Mouse (Mus musculus) T-helper 1 cell (primary cell): ENCODE data around the gene Meaf6.

Source experiments
- in situ Hi-C: fragments of 300-600 bp; cut with MboI, MseI; formaldehyde crosslinking; loops from one replicate; pipeline ENCODE4 v1.15.1; 2025; ENCODE audit warnings: high pct_unique_total_duplicates

Meaf6 gene

DNA sequence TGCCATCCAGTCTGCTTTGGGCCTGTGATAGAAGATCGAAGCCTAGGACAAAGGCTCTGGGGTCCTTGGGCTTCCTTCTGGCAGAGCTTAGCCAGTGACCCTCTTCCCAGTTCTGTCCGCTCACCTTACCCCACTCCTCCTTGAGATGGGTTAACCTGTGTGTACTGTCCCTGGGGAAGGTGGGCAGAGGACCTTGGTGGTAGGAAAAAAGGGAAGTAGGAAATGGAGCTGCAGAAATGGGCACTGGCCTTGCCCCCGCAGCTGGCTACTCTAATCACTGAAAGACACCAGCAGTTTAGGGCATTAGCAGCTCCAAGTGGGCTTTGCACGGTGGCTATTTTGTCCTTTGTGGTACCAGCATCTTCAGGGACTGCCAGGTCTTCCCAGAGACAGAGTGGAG lies 30.1 kb downstream of the Meaf6 start:
- in situ Hi-C loops = no loop called here

DNA sequence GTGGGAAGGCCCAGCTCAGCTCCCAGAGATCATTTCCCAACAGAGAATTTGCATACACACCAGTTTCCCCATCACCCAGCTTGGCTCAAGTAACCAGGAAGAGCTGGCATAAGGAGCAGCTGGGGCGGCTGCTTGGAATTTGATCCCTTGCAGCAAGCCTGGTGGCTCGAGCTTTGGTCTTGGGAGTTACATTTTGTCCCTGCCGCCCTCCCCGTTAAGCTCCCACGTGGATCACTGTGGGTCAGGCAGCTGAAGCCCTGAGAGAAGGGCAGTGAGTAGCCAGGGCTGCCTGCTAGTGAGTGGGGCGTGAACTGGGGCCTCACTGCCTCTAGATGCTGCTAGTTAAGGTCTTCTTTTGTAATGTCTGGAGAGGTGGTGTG lies 30.8 kb downstream of the Meaf6 start:
- in situ Hi-C loops = no loop called here

DNA sequence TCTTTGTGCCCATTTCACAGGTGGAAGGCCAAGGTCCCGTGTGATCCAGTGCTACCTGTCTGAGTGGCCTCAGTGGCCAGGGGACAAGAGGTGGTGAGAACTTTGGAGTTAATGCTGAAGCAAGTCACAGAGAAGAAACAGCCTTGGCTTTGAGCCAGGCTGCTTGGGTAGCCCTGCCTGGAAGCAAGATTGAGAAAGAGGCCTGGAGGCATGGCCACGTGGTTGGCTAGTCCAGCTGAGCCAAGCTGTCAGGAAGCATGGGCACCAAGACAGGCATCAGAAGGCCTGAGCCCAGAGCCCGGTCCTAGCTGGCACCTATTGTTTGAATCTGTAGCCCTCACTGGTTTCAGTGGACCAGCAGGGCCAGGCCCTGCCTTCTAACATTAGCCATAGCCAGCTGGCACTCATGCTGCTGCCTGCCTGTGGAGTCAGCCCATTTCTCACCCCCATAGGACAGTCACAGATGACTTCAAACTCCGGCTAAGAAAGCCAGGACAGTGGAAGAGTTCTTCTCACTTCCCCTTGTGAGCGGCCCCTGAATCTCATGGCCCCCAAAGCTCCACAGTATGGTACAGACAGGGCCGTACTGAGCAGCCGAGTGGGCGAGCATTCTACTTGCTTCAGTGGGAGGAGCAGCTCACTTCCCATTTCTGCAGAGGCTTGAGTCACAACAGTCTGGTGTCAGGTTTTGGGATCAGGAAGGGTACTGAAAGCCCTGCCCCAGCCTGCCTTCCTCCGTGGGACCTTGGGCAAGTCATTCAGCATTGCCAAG lies 31.3 kb downstream of the Meaf6 start:
- in situ Hi-C loops = no loop called here

DNA sequence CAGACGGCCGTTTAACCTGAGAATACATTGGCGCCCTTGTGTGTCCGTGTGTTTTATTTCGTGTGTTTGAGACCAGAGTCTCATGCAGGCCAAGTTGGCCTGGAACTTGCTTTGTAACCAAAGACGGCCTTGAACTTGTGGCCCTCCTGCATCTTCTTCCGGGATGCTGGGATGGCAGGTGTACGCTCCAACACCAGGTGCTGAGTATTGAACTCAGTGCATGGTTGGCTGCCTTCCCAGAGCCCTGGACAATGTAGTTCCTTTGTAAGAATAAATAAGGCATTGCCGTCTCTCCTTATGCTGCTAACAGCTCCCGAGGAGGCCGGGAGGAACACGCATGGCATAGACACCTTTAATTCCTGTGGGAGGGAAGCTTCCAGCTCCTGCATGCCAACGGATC lies 32.0 kb downstream of the Meaf6 start:
- in situ Hi-C loops = no loop called here

DNA sequence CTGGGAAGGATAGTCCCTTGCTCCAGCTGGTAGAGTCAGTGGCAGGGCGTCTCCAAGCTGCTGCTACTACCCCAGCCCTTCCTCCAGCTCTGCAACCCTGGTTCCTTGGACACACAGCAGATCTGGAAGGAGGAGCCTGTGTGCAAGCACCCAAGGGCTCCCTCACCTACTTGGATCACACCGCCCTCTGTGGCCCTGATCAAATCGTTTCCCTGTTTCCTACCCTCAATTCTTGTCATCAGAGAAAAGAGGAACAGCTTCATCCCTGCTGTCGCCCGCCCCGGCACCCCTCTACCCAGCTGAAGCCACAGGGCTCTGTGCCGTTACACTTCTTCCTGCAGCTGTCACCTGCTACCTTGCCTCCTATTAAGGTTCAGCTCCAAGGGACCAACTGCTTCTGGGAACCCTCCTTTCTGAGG lies 33.0 kb downstream of the Meaf6 start:
- in situ Hi-C loops = no loop called here

DNA sequence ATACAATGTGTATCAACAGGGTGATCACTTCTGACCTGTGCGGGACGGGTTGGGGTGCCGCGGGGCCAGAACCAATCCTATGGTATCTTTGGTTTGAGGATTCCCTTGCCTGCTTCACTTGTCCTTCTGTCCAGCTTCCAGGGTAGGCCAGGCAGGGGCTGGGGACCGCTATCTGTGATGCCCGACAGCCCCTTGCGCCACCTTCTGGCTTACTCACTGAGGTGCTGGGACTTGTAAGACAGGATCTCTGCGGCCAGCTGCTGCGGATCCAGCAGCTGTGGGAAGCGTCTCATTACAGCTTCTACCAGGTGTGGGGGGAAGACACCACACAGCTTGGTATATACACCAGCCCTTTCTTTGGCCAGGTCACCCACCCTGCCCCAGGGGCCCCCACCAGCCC lies 34.1 kb downstream of the Meaf6 start:
- in situ Hi-C loops = no loop called here

DNA sequence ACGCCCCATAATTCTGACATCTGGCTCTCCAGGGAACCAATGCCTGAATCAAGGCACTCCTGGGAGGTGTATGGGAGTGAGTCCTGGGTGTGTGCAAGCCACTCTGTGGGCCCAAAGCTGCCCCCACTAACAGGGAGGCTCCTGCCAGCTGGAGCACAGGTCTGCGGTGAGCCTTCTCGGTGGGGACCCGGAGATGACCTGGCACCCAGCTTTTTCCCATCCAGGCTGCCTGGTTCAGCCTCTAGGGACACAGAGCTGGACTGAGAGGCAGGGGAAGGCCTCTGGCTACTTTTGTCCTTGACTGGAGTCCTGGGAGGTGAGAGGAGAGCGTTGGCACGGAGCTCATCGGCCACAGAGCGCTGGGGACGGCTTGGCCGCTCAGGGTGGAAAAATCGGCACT lies 34.8 kb downstream of the Meaf6 start:
- in situ Hi-C loops = loop anchor here (5.0 kb wide), 1 partner anchor 1207 kb away; no protein-coding TSS in a partner anchor

DNA sequence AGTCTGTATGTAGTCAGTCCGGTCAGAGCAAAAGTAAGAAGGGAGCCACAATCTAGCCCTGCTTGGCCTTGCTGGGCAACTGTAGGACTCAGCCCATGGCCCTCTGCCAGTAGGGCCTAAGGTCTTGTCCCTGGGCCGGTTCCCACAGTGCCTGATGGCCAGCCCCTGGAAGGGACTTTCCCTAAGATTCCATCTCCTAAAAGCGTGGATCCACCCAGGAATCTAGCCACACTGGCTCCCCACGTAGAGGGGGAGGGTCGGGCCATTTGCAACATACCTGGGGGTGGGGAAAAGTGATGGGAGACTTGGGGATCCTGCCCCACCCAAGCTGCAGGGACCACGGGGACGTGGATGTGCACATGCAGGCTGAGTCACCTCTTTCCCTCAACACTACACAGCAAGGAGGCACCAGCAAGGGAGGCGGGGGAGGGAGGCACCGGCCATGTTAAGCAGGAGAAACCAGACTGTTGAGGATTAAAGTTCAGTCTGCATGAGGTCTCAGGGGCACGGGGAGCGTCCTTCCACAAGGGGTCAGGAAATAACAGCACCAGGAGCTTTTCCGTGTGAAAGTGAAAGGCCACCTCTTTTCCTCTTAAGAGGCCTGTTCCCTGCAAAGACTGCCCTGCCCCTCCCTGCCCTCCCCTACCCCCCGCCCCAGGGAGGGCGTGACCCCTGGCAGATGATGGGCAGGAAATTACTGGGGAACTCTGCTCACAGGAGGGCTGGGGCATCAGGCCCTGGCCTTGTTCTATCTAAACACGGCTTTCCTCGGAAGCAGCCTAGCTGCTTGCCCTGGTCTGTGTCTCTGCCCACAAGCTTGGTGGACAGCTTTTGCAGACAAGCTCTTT lies 37.7 kb downstream of the Meaf6 start:
- in situ Hi-C loops = loop anchor here (5.0 kb wide), 1 partner anchor 1210 kb away; no protein-coding TSS in a partner anchor

DNA sequence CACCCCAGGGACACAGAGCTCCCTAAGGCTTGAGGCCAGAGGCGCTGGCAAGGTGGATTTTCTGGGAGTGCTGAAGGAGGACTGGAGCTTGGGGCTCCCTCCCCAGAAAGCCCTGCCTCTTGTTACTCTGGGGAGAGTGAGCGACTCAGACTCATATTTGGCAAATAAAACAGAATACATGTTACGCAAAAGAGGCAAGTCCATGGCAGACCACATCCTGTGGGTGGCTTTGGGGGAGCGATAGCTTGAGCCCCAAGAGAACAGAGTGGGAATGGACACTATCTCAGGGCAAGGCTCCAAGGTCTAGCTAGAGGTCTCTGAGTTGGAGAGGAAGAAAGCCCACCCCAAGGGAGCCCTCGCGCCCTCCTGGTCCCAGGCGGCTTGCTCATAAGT lies 38.3 kb downstream of the Meaf6 start:
- in situ Hi-C loops = loop anchor here (5.0 kb wide), 1 partner anchor 1211 kb away; no protein-coding TSS in a partner anchor

DNA sequence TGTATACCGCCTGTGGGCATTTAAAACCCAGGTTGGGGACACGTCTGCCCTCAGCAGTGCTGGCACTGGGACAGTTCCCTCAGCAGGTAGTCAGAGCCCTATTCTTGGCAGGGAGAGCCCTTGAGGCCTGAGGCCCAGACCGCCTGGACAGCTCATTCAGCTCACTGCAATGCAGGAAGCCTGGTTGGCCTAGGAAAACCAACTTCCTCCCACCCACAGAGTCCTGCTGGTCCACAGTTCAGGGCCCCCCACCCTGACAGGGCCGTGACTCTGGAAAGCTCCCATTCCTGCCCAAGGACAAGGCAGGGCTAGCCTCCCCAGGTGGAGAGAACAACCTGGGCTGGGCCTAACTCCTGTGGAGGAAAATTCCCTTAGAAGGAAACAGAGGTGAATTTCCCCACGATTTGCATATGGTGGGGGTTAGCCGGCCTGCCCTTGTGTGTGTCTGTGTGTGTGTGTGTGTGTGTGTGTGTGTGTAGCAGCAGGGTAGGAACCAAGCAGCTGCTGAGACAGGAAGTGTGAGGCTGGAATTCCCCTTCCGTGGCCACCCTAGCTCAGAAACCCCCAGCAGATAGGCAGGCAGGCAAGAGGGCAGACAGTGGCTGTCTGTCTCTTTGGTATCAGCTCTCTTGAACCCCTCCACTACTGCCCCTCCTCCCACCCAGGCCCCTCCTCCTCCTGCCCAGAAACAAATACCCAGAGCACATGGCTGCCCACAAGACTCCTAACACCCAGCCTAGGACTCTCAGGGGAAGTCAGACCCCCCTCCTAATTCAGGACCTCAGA lies 39.7 kb downstream of the Meaf6 start:
- in situ Hi-C loops = loop anchor here (5.0 kb wide), 1 partner anchor 1212 kb away; no protein-coding TSS in a partner anchor

DNA sequence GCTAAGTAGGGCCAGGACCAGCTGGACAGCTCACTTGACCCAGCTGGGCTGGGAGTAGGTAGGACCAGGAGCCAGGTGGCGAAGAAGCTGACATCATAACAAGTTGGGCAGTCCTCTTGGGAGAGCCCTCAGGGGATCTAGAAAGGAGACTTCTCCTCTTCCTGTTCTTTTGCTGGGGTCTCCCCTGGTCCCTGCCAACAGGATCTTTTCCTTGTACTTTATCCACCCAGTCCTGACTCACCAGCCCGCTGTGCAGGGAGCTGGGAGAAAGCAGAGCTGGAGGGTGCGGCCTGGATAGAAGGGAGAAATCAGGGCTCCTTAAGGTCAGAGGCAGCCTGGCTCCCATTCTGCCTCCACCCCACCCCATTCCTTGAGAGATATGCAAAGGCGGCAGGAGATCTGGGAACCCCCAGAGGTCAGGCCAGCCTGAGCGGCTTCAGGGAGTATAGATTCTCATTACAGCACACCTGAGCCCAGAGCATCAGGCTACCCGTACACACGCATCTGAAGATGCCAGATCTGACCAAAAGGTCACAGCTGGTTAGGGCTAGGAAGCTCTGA lies 40.5 kb downstream of the Meaf6 start:
- in situ Hi-C loops = no loop called here

DNA sequence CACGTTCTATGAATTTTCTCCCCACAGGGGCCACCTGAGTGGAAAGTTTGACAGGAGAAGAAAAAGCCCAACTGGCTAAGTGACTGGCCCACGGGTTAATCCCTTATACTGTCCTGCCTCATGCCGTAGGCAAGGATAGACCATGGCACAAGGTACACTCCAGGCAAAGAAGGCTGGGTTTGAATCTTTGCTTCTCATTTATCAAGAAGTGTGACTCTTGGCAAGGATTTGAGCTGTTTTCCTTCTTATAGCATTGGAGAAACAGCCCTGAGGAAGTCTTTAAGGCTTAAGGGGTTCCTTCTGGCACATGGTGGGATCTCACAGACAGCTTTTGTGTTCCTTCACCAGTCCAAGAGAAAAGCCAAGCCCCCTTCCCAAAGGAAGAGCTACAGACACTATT lies 41.3 kb downstream of the Meaf6 start:
- in situ Hi-C loops = no loop called here

DNA sequence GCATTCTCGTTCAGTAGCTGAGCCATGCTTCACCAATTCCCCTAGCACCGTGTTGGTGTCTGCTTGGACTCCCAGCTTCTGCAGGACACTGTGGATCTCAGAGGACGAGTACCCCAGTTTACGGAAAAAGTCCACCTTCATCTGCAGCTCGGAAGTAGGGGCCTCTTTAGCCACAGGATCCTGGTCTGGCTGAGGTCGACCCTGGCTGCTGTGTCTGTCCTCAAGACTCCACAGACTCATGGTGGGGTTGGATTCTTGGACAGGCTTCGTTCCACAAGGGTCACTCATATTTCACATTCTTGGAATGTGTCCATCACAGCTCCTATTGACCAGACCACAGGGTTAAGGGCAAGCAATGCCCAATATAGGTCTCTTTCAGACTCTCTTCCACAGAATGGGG lies 41.8 kb downstream of the Meaf6 start:
- in situ Hi-C loops = no loop called here

DNA sequence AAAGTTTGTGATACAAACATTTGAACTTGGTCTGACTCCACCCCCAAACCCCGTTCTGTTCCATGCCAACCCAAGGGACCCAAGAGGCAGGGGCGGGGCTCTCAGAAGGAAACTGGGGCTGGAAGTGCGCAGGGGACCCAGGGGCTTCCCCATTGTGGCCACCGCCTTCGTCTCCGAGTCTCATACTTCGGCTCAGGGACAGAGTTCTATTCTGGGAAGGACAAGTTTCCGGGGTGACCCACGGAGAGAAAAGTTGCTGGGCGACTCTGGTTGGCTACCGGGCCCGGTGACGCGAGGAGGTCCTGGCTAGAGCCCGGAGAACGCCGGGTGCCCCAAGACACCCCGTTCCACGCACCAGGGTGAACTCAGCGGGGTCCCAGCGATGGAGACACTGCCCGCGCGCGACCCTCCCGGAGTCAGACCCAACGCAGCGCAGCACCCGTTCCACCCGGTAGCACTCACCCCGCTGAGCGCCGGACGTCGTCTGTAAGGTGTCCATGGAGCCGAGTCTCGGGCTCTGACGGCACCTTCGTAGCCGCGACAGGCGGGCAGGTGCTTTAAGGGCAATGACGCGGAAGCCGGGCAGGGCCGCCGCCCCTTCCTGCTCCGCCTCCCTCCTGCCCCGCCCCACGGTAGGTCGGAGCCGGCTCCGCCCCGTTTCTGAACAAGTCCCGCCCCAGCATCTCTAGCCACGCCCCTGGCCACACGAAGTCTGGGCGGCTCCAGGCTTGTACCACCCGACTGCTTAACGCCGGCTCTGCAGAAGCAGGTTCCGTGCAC lies 42.6 kb downstream of the Meaf6 start, which contains the start of gene Zc3h12a:
TSS of gene Zc3h12a (minus strand) at position 536 of the 780 bp plus-strand sequence.
- in situ Hi-C loops = no loop called here

DNA sequence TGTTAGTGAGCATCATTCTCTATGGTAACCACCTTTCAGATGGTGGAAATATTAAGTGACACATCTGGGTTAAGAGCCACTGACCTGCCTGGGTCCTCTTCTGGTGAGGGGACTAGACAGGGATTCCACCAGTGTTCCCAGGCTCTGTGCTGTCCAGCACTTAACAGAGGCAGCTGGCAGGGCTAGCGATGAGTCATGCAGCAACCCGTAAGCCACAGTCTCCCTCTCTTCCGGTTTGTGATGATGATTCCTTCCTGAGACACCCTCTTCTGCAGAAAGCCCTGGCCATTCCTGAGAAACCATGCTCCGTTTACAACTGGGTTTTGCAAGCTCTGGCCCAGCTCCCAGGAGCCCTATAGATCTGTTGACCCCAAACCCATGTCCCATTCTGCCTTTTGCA lies 46.6 kb downstream of the Meaf6 start:
- in situ Hi-C loops = no loop called here

DNA sequence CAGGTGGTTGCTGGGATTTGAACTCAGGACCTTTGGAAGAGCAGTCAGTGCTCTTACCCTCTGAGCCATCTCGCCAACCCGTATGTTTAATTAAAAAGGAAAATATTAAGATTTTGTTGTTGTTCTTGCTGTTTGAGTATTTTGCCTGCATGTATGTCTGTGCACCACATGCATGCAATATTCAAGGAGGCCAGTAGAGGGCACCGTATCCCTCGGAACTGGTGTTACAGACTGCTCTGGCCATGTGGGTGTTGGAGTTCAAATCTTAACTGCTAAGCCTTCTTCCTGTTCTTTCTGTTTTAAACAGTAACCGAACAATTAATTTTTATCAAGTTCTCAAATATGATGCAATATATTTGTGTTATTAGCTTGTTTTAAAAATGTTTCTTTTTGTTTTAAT lies 47.5 kb downstream of the Meaf6 start:
- in situ Hi-C loops = no loop called here

DNA sequence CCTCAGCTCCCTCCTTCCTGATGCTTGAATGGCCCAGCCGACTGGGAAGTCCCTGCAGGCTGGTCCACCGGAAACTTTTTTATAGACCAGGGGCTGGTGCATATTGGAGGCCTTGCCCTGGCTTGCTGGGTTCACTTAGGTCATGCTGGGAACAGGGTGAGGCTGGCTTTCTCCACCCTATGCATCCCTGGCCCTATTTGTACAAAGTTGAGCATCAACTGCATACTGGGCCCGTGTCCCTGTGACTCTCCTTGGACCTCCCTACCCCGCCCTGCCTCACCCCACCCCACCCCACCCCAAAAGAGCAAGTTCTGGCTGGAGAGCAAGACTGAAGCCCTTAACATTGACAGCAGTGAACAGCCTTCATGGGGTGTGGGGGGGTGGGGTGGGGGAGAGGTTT lies 49.3 kb downstream of the Meaf6 start:
- in situ Hi-C loops = no loop called here

DNA sequence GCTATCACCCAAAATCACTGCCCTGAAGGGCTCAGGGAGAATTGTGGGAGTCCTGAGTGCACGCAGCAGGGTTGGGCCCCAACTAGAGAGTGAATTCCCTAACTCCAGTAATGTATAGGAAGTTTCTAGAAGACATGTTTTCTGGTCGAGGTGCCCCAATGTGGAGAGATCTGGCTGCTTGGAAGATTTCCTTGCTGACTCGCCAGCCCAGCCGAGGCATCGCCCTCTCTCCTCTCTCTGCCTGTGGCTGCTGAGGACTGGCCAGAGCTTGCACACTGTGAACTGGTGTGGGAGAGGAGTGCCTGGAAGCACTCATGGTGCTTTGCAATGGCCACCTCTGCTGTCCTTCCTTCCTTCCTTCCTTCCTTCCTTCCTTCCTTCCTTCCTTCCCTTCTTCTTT lies 49.7 kb downstream of the Meaf6 start:
- in situ Hi-C loops = no loop called here

DNA sequence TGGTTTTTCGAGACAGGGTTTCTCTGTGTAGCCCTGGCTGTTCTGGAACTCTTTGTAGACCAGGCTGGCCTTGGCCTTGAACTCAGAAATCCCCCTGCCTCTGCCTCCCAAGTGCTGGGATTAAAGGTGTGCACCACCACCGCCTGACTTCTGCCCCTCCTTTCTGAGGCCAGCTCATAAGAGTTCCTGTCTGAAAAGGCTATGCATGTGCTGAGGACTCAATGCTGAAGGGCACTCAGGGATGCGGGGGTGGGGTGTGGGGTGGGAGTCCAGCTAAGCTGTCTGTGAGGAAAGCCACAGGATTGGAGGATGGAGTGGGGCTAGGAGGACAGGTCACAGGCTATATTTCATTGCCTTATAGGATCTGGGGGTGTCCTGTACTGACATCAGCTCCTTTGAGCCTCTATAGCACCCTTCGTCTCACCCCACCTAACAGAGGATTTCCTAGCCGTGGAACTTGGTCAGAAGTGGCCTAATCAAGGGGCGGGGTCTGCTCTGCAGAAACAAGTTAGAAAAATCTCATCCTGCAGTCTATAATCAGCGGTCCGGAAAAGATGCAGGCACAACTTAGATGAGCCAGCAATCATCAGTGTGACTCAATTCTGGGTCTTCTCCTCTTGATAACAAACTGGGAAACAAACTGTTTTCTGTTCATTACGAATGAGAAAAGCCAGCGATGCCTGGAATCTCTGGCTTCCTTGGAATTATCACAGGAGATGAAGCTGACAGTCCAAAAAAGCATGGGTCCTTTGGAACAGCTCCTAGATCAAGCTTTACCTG lies 50.3 kb downstream of the Meaf6 start:
- in situ Hi-C loops = no loop called here

DNA sequence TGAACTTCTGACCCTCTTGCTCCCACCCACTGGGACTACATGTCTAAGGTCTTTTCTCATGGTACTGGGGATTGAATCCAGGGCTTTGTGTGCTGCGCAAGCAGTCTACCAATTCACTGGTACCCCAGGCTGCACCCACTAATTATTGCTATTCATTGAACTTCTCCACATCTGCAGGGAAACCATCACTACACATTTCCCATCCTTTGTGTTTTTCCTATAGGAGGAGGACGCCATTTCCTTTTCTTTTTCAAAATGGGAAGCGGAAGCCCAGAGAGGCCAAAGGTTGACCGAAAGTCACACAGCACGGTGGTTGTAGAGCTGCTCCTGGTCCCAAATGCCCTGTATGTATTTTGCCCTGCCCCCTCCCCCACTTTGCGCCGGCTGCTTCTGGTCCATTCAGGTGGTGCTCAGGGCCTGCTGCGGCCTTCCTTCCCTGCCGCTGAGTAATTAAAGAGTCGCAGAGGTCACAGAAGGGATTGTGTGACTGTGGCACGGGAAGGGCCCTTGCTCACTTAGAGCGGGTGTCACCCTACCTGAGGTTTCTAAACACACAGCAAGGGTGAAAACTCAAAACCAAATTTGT lies 51.5 kb downstream of the Meaf6 start:
- in situ Hi-C loops = no loop called here
